Mouse (Mus musculus): ENCODE measurements at regions not wholly inside any gene's neighbourhood (a gene's known extent, or its start where the extent isn't known, plus 50 kb on each side); places are given as distances from the start of the nearest gene placed in this dataset.

- 37% methylated on average over 3 of the region's 3 CpGs for WGBS
- H3K4me2 ChIP-seq: no peak overlapping the region
- H3K9ac ChIP-seq: no peak overlapping the region
- no peak overlapping the region for H3K27ac ChIP-seq
- H3K27me3 ChIP-seq: peaks cover 7% of the 10 kb centered on the region; the same call in 1 of the 2 replicates
- no peaks in the 10 kb centered on the region for H3K36me3 ChIP-seq (ENCODE audit: poor library complexity, severe bottlenecking)
- H3K4me3 ChIP-seq: no peak overlapping the region
- peaks cover 20% of the 10 kb centered on the region for H3K4me1 ChIP-seq
- ATAC-seq: peak; percentile 95
- H3K9me3 ChIP-seq (replicated peaks): no peaks in the 10 kb centered on the region
Measured at GRCm38 (mm10) chr11:40624126-40624778, 70.8 kb downstream of the Mat2b start.

- peaks cover 7% of the 10 kb centered on the region; the same call in 1 of the 2 replicates for H3K27me3 ChIP-seq
- no peaks in the 10 kb centered on the region for H3K9me3 ChIP-seq (replicated peaks)
- no peak overlapping the region for H3K4me2 ChIP-seq
- H3K4me1 ChIP-seq: peaks cover 19% of the 10 kb centered on the region
- H3K9ac ChIP-seq: no peak overlapping the region
- H3K36me3 ChIP-seq (ENCODE audit: poor library complexity, severe bottlenecking): no peaks in the 10 kb centered on the region
- 21% methylated on average over 7 of the region's 7 CpGs for WGBS
- H3K4me3 ChIP-seq: no peak overlapping the region
- no peak for ATAC-seq
- no peak overlapping the region for H3K27ac ChIP-seq
Measured at GRCm38 (mm10) chr11:40620036-40620435, 75.0 kb downstream of the Mat2b start.

GRCm38 (mm10) chr11:40603008-40603407 lies 92.0 kb downstream of the Mat2b start:
- Histone ChIP-seq H3K4me2 (no peak overlapping the region), H3K9ac (no peak overlapping the region), H3K4me1 (peaks cover 16% of the 10 kb centered on the region), H3K9me3 (replicated peaks) (no peaks in the 10 kb centered on the region), H3K4me3 (no peak overlapping the region), H3K36me3 (ENCODE audit: poor library complexity, severe bottlenecking) (no peaks in the 10 kb centered on the region), H3K27me3 (no peaks in the 10 kb centered on the region), H3K27ac (no peak overlapping the region)
- 97% methylated on average over 9 of the region's 9 CpGs for WGBS
- ATAC-seq: no peak

GRCm38 (mm10) chr11:40601572-40601909 lies 93.5 kb downstream of the Mat2b start:
- Histone ChIP-seq H3K4me3 (no peak overlapping the region), H3K9me3 (replicated peaks) (no peaks in the 10 kb centered on the region), H3K4me1 (peaks cover 16% of the 10 kb centered on the region), H3K36me3 (ENCODE audit: poor library complexity, severe bottlenecking) (no peaks in the 10 kb centered on the region), H3K27ac (no peak overlapping the region), H3K9ac (no peak overlapping the region), H3K27me3 (no peaks in the 10 kb centered on the region), H3K4me2 (no peak overlapping the region)
- WGBS: 0% methylated on average over 1 of the region's 1 CpGs
- ATAC-seq: peak; percentile 23; the same call in 1 of the 2 replicates

GRCm38 (mm10) chr11:40600773-40601571 lies 94.0 kb downstream of the Mat2b start:
- H3K9me3 ChIP-seq (replicated peaks): no peaks in the 10 kb centered on the region
- H3K4me1 ChIP-seq: peaks cover 16% of the 10 kb centered on the region
- no peak overlapping the region for H3K9ac ChIP-seq
- no peaks in the 10 kb centered on the region for H3K36me3 ChIP-seq (ENCODE audit: poor library complexity, severe bottlenecking)
- ATAC-seq: peak; percentile 77
- H3K4me2 ChIP-seq: peak overlapping the region; percentile 21
- H3K4me3 ChIP-seq: no peak overlapping the region
- no peaks in the 10 kb centered on the region for H3K27me3 ChIP-seq
- 15% methylated on average over 11 of the region's 11 CpGs for WGBS
- H3K27ac ChIP-seq: 0 out of 2 replicates have a peak overlapping the region, but pooled peaks have one; percentile 25

- H3K9me3 ChIP-seq (replicated peaks): no peaks in the 10 kb centered on the region
- no peak overlapping the region for H3K4me3 ChIP-seq
- no peak for ATAC-seq
- no peaks in the 10 kb centered on the region for H3K36me3 ChIP-seq (ENCODE audit: poor library complexity, severe bottlenecking)
- H3K27ac ChIP-seq: no peak overlapping the region
- WGBS: 13% methylated on average over 15 of the region's 15 CpGs
- H3K27me3 ChIP-seq: no peaks in the 10 kb centered on the region
- H3K4me2 ChIP-seq: peak overlapping the region; percentile 21; the same call in 1 of the 2 replicates
- no peak overlapping the region for H3K9ac ChIP-seq
- peaks cover 16% of the 10 kb centered on the region for H3K4me1 ChIP-seq
Measured at GRCm38 (mm10) chr11:40599956-40600772, 94.8 kb downstream of the Mat2b start.

- Histone ChIP-seq H3K4me1 (peaks cover 16% of the 10 kb centered on the region), H3K27ac (no peak overlapping the region), H3K36me3 (ENCODE audit: poor library complexity, severe bottlenecking) (no peaks in the 10 kb centered on the region), H3K4me2 (no peak overlapping the region), H3K4me3 (no peak overlapping the region), H3K27me3 (no peaks in the 10 kb centered on the region), H3K9ac (no peak overlapping the region), H3K9me3 (replicated peaks) (no peaks in the 10 kb centered on the region)
- 38% methylated on average over 3 of the region's 3 CpGs for WGBS
- no peak for ATAC-seq
Measured at GRCm38 (mm10) chr11:40596347-40596746, 98.7 kb downstream of the Mat2b start.

GRCm38 (mm10) chr11:40592056-40592455 lies 102.9 kb downstream of the Mat2b start:
- 85% methylated on average over 4 of the region's 4 CpGs for WGBS
- Histone ChIP-seq H3K9ac (no peak overlapping the region), H3K4me3 (no peak overlapping the region), H3K4me1 (no peaks in the 10 kb centered on the region), H3K9me3 (replicated peaks) (no peaks in the 10 kb centered on the region), H3K4me2 (no peak overlapping the region), H3K36me3 (ENCODE audit: poor library complexity, severe bottlenecking) (no peaks in the 10 kb centered on the region), H3K27me3 (no peaks in the 10 kb centered on the region), H3K27ac (no peak overlapping the region)
- ATAC-seq: no peak

GRCm38 (mm10) chr11:40573758-40574139 lies 121.3 kb downstream of the Mat2b start:
- 3% methylated on average over 3 of the region's 3 CpGs for WGBS
- Histone ChIP-seq H3K9ac (no peak overlapping the region), H3K4me2 (peak overlapping the region; percentile 35; the same call in 1 of the 2 replicates), H3K27ac (peak overlapping the region; percentile 44), H3K4me1 (peaks cover 22% of the 10 kb centered on the region), H3K27me3 (no peaks in the 10 kb centered on the region), H3K9me3 (replicated peaks) (0 out of 2 replicates have a peak, but pooled peaks cover 3% of the 10 kb centered on the region), H3K4me3 (no peak overlapping the region), H3K36me3 (ENCODE audit: poor library complexity, severe bottlenecking) (no peaks in the 10 kb centered on the region)
- ATAC-seq: peak; percentile 73

GRCm38 (mm10) chr11:40572953-40573757 lies 121.8 kb downstream of the Mat2b start:
- peak; percentile 89 for ATAC-seq

GRCm38 (mm10) chr11:40562866-40563265 lies 132.1 kb downstream of the Mat2b start:
- no peak overlapping the region for H3K4me2 ChIP-seq
- no peaks in the 10 kb centered on the region for H3K27me3 ChIP-seq
- no peaks in the 10 kb centered on the region for H3K36me3 ChIP-seq (ENCODE audit: poor library complexity, severe bottlenecking)
- no peak for ATAC-seq
- 80% methylated on average over 6 of the region's 6 CpGs for WGBS
- H3K9ac ChIP-seq: no peak overlapping the region
- H3K27ac ChIP-seq: no peak overlapping the region
- H3K4me3 ChIP-seq: no peak overlapping the region
- H3K9me3 ChIP-seq (replicated peaks): no peaks in the 10 kb centered on the region
- peaks cover 6% of the 10 kb centered on the region; the same call in 1 of the 2 replicates for H3K4me1 ChIP-seq

More at GRCm38 (mm10) chr11:40572953-40573757, 121.8 kb downstream of the Mat2b start:
- Histone ChIP-seq H3K27ac (peak overlapping the region; percentile 44), H3K9ac (no peak overlapping the region), H3K4me3 (no peak overlapping the region), H3K4me1 (peaks cover 22% of the 10 kb centered on the region), H3K4me2 (peak overlapping the region; percentile 35; the same call in 1 of the 2 replicates), H3K36me3 (ENCODE audit: poor library complexity, severe bottlenecking) (no peaks in the 10 kb centered on the region), H3K9me3 (replicated peaks) (0 out of 2 replicates have a peak, but pooled peaks cover 3% of the 10 kb centered on the region), H3K27me3 (no peaks in the 10 kb centered on the region)
- WGBS: 7% methylated on average over 12 of the region's 12 CpGs

Data from forebrain, embryonic 13.5 days (tissue).